Mouse (Mus musculus) lung, postnatal 10 days (tissue): ENCODE data around the gene Smarca2.
A peak's percentile ranks its signal among the peaks of the same experiment; 100 is the strongest.
"Not testable (repeated sequence)": the region's sequence is repeated elsewhere in the genome, so short reads cannot be mapped to it uniquely, and the experiment has no call there.

Experiments used
- DNase-seq: peaks from one replicate; pipeline ENCODE4 v3.0.0; 2021

Gene Smarca2

GRCm38 (mm10) chr19:26704545-26705209 is 99.8 kb downstream of the Smarca2 start:
- no peak for DNase-seq

- peak; percentile 66 for DNase-seq
Observed at GRCm38 (mm10) chr19:26706910-26707309, 102.1 kb downstream of the Smarca2 start.

GRCm38 (mm10) chr19:26709095-26709494 is 104.2 kb downstream of the Smarca2 start:
- no peak for DNase-seq

GRCm38 (mm10) chr19:26711268-26711667 is 106.4 kb downstream of the Smarca2 start:
- DNase-seq: peak; percentile 68

GRCm38 (mm10) chr19:26716217-26716616 is 111.4 kb downstream of the Smarca2 start:
- peak; percentile 70 for DNase-seq

- peak; percentile 86 for DNase-seq
Observed at GRCm38 (mm10) chr19:26718221-26718620, 113.4 kb downstream of the Smarca2 start.

- DNase-seq: no peak
Observed at GRCm38 (mm10) chr19:26719161-26719560, 114.3 kb downstream of the Smarca2 start.

- no peak for DNase-seq
Observed at GRCm38 (mm10) chr19:26721741-26722140, 116.9 kb downstream of the Smarca2 start.

- DNase-seq: no peak
Observed at GRCm38 (mm10) chr19:26723899-26724298, 119.0 kb downstream of the Smarca2 start.

GRCm38 (mm10) chr19:26724626-26725025 is 119.8 kb downstream of the Smarca2 start:
- DNase-seq: no peak

GRCm38 (mm10) chr19:26727796-26728195 is 122.9 kb downstream of the Smarca2 start:
- DNase-seq: peak; percentile 78

GRCm38 (mm10) chr19:26730486-26730885 is 125.6 kb downstream of the Smarca2 start:
- no peak for DNase-seq

- no peak for DNase-seq
Observed at GRCm38 (mm10) chr19:26731121-26731520, 126.3 kb downstream of the Smarca2 start.

GRCm38 (mm10) chr19:26731809-26732208 is 127.0 kb downstream of the Smarca2 start:
- peak; percentile 51 for DNase-seq

- no peak for DNase-seq
Observed at GRCm38 (mm10) chr19:26733055-26733454, 128.2 kb downstream of the Smarca2 start.

GRCm38 (mm10) chr19:26733546-26734100 is 128.8 kb downstream of the Smarca2 start:
- no peak for DNase-seq

GRCm38 (mm10) chr19:26734704-26735109 is 129.9 kb downstream of the Smarca2 start:
- no peak for DNase-seq

- not testable (repeated sequence) for DNase-seq
Observed at GRCm38 (mm10) chr19:26745021-26745420, 140.2 kb downstream of the Smarca2 start.

GRCm38 (mm10) chr19:26745567-26745966 is 140.7 kb downstream of the Smarca2 start:
- DNase-seq: peak; percentile 55

GRCm38 (mm10) chr19:26746290-26746689 is 141.4 kb downstream of the Smarca2 start:
- no peak for DNase-seq

GRCm38 (mm10) chr19:26746709-26747467 is 142.0 kb downstream of the Smarca2 start:
- DNase-seq: no peak

- DNase-seq: peak; percentile 79
Observed at GRCm38 (mm10) chr19:26747571-26748539, 143.0 kb downstream of the Smarca2 start.

GRCm38 (mm10) chr19:26748676-26749075 is 143.8 kb downstream of the Smarca2 start:
- DNase-seq: no peak
